Mouse (Mus musculus): ENCODE results near the gene Ptprg. TPM values are rescaled to one million over a fixed set of nuclear protein-coding genes. Genes with fewer than 3 reads are reported as not detected.
"Not testable (repeated sequence)": the region's sequence is repeated elsewhere in the genome, so short reads cannot be mapped to it uniquely, and the experiment has no call there.

Ptprg gene
- polyA plus RNA-seq, 1 experiment from 2014 or later, result 38.5 TPM

DNA sequence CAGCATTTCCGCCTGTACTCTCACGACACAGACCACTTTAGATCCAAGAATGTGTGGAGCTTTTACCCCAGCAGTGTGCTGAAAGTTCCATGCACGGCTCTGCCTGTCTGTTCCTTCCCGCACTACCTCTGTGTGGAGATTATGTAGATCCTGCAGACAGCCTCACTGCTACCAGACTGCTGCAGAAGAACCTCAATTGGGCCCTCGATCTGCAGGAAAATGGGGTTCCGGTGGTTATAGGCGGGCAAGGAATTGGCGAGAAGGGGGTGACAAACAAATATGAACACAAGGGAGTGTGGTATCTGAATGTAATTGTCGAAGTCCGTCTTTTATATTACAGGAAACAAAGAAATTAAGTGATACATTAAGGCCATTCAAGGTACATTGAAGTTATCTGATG, 410.5 kb downstream of the Ptprg start:
- H3K9me3 ChIP-seq (ENCODE audit: control insufficient read depth, low read length), result no peaks in the 10 kb centered on the region
- H3K4me1 ChIP-seq (ENCODE audit: control insufficient read depth, insufficient read depth, low read depth, low read length), result peaks cover 5% of the 10 kb centered on the region
- no peak overlapping the region for H3K4me2 ChIP-seq (ENCODE audit: low read length)
- no peaks in the 10 kb centered on the region for H3K27me3 ChIP-seq (replicated peaks; ENCODE audit: control insufficient read depth, insufficient read depth, low read length)
- H3K9ac ChIP-seq (ENCODE audit: low read depth, low read length), result no peak overlapping the region
- no peak overlapping the region for H3K4me3 ChIP-seq (ENCODE audit: low read length)
- H3K27ac ChIP-seq (ENCODE audit: low read depth, low read length), result no peak overlapping the region
- WGBS, result 96% methylated on average over 10 of the region's 10 CpGs
- H3K36me3 ChIP-seq (ENCODE audit: control insufficient read depth, insufficient read depth, low read length), result no peaks in the 10 kb centered on the region
- no peak for ATAC-seq

DNA sequence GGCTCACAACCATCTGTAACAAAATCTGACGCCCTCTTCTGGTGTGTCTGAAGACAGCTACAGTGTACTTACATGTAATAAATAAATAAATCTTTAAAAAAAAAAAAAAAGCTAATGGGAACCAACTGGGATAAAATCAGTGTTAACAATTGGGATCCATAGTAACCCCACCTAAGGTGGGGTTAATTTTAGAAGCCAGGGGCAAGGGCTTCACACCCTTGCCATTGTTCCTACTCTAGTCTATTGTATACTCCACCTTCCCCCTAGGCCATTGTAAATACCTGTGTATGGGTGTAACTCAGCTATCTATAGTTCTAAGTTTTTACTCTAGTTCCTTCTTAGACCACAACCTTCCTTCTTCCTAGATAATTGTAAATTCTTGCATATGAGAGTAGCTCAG, 411.0 kb downstream of the Ptprg start:
- H3K4me2 ChIP-seq (ENCODE audit: low read length); H3K27me3 ChIP-seq (replicated peaks; ENCODE audit: control insufficient read depth, insufficient read depth, low read length); H3K27ac ChIP-seq (ENCODE audit: low read depth, low read length); ATAC-seq; H3K9me3 ChIP-seq (ENCODE audit: control insufficient read depth, low read length); H3K36me3 ChIP-seq (ENCODE audit: control insufficient read depth, insufficient read depth, low read length); H3K4me3 ChIP-seq (ENCODE audit: low read length); H3K9ac ChIP-seq (ENCODE audit: low read depth, low read length); H3K4me1 ChIP-seq (ENCODE audit: control insufficient read depth, insufficient read depth, low read depth, low read length): not testable (repeated sequence)
- 100% methylated on average over 1 of the region's 1 CpGs for WGBS

DNA sequence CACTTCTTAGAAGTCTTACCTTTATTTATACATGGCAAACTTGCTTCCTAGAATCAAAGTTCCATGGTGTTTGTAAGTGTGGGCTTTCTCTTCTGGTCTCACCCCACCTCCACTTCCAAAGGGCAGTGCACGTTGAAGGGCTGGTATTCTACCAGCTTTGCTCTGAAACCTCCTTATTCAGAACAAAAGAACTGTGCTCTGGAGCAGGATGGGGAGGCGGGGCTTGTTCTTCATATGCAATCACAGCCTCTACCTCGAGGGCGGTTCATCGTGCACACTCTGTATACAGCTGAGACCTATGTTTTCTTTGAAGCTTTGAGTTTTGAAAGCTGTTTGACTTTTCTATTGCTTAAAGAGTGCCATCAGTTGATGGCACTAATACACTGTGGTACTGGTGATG, 412.5 kb downstream of the Ptprg start:
- no peaks in the 10 kb centered on the region for H3K36me3 ChIP-seq (ENCODE audit: control insufficient read depth, insufficient read depth, low read length)
- H3K27me3 ChIP-seq (replicated peaks; ENCODE audit: control insufficient read depth, insufficient read depth, low read length), result no peaks in the 10 kb centered on the region
- no peak overlapping the region for H3K9ac ChIP-seq (ENCODE audit: low read depth, low read length)
- H3K4me1 ChIP-seq (ENCODE audit: control insufficient read depth, insufficient read depth, low read depth, low read length), result peaks cover under 1% of the 10 kb centered on the region
- no peaks in the 10 kb centered on the region for H3K9me3 ChIP-seq (ENCODE audit: control insufficient read depth, low read length)
- 41% methylated on average over 5 of the region's 5 CpGs for WGBS
- no peak for ATAC-seq
- H3K4me3 ChIP-seq (ENCODE audit: low read length), result no peak overlapping the region
- H3K4me2 ChIP-seq (ENCODE audit: low read length), result no peak overlapping the region
- no peak overlapping the region for H3K27ac ChIP-seq (ENCODE audit: low read depth, low read length)

DNA sequence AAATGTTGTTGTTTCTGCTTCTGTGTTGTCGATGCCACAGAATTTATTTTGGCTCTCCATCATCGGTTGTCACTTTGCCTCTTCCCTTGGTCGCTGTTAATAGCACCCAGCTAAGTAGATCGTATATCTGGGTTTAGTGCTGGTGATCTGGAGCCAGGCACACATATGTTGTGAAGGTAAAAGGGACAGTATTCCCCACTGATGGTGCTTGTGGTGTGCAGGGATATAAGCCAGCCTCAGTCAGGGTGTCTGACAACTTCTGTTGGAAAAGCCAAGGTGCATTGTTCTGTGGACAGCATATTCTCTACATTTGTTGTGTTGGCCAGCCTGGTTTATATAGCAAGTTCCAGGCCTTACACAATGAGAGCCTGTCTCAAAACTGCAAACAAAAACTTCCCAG, 428.4 kb downstream of the Ptprg start:
- Histone ChIP-seq H3K4me1 (ENCODE audit: control insufficient read depth, insufficient read depth, low read depth, low read length) (peaks cover 4% of the 10 kb centered on the region; the same call in 1 of the 2 replicates), H3K9me3 (ENCODE audit: control insufficient read depth, low read length) (no peaks in the 10 kb centered on the region), H3K4me3 (ENCODE audit: low read length) (no peak overlapping the region), H3K36me3 (ENCODE audit: control insufficient read depth, insufficient read depth, low read length) (no peaks in the 10 kb centered on the region), H3K27me3 (replicated peaks; ENCODE audit: control insufficient read depth, insufficient read depth, low read length) (no peaks in the 10 kb centered on the region), H3K4me2 (ENCODE audit: low read length) (no peak overlapping the region), H3K9ac (ENCODE audit: low read depth, low read length) (no peak overlapping the region), H3K27ac (ENCODE audit: low read depth, low read length) (no peak overlapping the region)
- 61% methylated on average over 4 of the region's 4 CpGs for WGBS
- ATAC-seq, result peak; percentile 48

DNA sequence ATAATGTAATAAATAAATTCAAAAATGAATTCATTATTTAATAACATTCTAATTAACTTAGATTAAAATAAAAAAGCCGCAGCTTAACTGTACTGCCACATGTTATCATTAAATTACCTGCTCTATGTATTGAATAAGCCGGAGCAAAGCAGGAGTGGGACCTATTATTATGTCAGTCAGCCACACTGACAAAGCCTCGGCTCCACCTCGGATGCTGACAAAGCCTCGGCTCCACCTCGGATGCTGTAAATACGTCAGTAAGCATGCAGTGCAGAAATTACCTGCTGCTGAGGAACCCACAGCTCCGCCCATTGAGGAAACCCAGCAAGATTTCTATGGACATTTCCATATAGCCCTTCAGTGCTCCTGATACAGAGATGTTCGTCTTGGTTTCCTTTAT, 429.7 kb downstream of the Ptprg start:
- Histone ChIP-seq H3K27me3 (replicated peaks; ENCODE audit: control insufficient read depth, insufficient read depth, low read length) (no peaks in the 10 kb centered on the region), H3K9me3 (ENCODE audit: control insufficient read depth, low read length) (no peaks in the 10 kb centered on the region), H3K27ac (ENCODE audit: low read depth, low read length) (no peak overlapping the region), H3K36me3 (ENCODE audit: control insufficient read depth, insufficient read depth, low read length) (no peaks in the 10 kb centered on the region), H3K4me2 (ENCODE audit: low read length) (no peak overlapping the region), H3K4me1 (ENCODE audit: control insufficient read depth, insufficient read depth, low read depth, low read length) (peaks cover 4% of the 10 kb centered on the region; the same call in 1 of the 2 replicates), H3K9ac (ENCODE audit: low read depth, low read length) (no peak overlapping the region), H3K4me3 (ENCODE audit: low read length) (no peak overlapping the region)
- 57% methylated on average over 9 of the region's 9 CpGs for WGBS
- ATAC-seq, result peak; percentile 37; the same call in 1 of the 2 replicates

DNA sequence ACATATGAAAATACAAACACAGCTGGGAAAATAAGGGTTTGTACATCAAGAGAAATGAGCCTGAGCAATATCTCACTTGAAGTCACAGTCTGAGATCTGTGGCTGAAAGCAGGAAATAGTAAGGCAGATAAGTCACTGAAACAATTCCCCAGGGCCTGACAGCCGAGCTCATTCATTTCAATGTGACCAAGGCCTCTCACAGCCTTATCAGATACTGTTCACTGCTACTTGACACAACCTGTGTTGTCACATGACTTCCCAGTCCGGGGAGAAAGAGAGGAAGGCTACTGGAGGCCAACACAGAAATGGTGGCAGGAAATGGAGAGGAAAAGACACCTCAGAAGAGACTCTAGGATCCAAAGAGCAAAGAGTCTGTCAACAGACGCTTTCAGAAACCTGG, 430.8 kb downstream of the Ptprg start:
- Histone ChIP-seq H3K9me3 (ENCODE audit: control insufficient read depth, low read length) (no peaks in the 10 kb centered on the region), H3K4me1 (ENCODE audit: control insufficient read depth, insufficient read depth, low read depth, low read length) (peaks cover 4% of the 10 kb centered on the region; the same call in 1 of the 2 replicates), H3K4me3 (ENCODE audit: low read length) (no peak overlapping the region), H3K27me3 (replicated peaks; ENCODE audit: control insufficient read depth, insufficient read depth, low read length) (no peaks in the 10 kb centered on the region), H3K27ac (ENCODE audit: low read depth, low read length) (no peak overlapping the region), H3K4me2 (ENCODE audit: low read length) (no peak overlapping the region), H3K9ac (ENCODE audit: low read depth, low read length) (no peak overlapping the region), H3K36me3 (ENCODE audit: control insufficient read depth, insufficient read depth, low read length) (no peaks in the 10 kb centered on the region)
- ATAC-seq, result no peak
- 61% methylated on average over 3 of the region's 3 CpGs for WGBS

DNA sequence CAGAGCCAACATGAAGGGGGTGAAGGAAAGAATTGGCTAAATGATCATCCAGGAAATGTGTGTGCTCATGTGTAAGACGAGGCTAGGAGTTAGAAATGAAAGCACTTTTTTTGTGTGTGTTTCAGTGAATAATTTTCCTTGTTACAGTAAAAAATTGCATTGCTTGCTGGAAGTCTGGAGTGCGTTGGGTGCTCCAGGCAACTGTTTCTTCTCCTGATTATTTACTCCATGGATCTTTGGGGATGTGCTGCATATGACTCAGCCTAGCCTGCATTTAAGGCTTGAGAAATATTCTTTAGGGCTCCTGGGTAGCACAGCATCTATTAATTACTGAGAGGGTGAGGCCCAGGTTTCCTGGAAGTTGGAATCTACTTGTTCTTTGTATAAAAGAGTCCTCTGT, 435.6 kb downstream of the Ptprg start:
- no peaks in the 10 kb centered on the region for H3K36me3 ChIP-seq (ENCODE audit: control insufficient read depth, insufficient read depth, low read length)
- H3K27me3 ChIP-seq (replicated peaks; ENCODE audit: control insufficient read depth, insufficient read depth, low read length), result no peaks in the 10 kb centered on the region
- no peak overlapping the region for H3K9ac ChIP-seq (ENCODE audit: low read depth, low read length)
- no peak overlapping the region for H3K27ac ChIP-seq (ENCODE audit: low read depth, low read length)
- H3K9me3 ChIP-seq (ENCODE audit: control insufficient read depth, low read length), result no peaks in the 10 kb centered on the region
- H3K4me1 ChIP-seq (ENCODE audit: control insufficient read depth, insufficient read depth, low read depth, low read length), result no peaks in the 10 kb centered on the region
- WGBS, result 56% methylated on average over 2 of the region's 2 CpGs
- H3K4me3 ChIP-seq (ENCODE audit: low read length), result no peak overlapping the region
- no peak overlapping the region for H3K4me2 ChIP-seq (ENCODE audit: low read length)
- ATAC-seq, result no peak

DNA sequence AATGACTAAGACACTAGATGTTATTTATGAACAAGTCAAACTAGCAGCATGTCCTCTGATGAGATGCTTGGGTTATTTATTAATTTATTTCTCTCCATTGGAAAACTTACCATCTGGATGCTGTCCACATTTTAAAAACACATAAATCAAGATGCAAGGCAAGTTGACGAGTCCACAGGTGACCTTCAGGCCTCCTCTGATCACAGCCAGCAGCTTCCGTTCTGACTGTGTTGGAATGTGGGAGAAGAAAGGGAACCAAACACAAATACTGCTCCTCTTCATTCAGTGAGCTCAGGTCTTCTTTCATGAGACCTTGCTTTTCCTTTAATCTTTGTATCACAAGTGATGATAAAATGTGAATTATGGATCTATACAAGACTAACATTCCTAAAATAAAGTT, 437.8 kb downstream of the Ptprg start:
- ATAC-seq, result no peak
- no peak overlapping the region for H3K9ac ChIP-seq (ENCODE audit: low read depth, low read length)
- no peaks in the 10 kb centered on the region for H3K4me1 ChIP-seq (ENCODE audit: control insufficient read depth, insufficient read depth, low read depth, low read length)
- H3K27me3 ChIP-seq (replicated peaks; ENCODE audit: control insufficient read depth, insufficient read depth, low read length), result no peaks in the 10 kb centered on the region
- H3K4me2 ChIP-seq (ENCODE audit: low read length), result no peak overlapping the region
- H3K27ac ChIP-seq (ENCODE audit: low read depth, low read length), result no peak overlapping the region
- WGBS, result 83% methylated on average over 2 of the region's 2 CpGs
- no peaks in the 10 kb centered on the region for H3K9me3 ChIP-seq (ENCODE audit: control insufficient read depth, low read length)
- H3K4me3 ChIP-seq (ENCODE audit: low read length), result no peak overlapping the region
- H3K36me3 ChIP-seq (ENCODE audit: control insufficient read depth, insufficient read depth, low read length), result no peaks in the 10 kb centered on the region

DNA sequence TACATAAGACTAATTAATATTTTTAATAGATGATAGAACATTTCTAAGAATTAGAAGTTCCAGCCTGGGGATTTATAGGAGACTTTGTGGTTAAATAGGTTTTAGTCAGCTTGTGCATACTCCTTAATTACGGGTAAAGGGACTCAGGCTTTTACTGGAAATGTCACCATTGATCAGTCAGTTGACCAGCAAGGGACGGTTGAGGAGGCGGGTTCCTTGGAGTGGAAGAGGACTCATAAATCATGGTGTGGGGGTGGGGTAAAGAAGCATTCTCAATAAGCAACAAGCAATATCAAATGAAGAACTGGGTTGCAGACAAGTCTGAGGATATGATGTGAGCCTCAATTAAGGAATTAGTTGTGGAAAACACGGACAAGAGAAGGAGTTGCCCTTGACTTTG, 438.8 kb downstream of the Ptprg start:
- 77% methylated on average over 4 of the region's 4 CpGs for WGBS
- Histone ChIP-seq H3K4me2 (ENCODE audit: low read length) (no peak overlapping the region), H3K27ac (ENCODE audit: low read depth, low read length) (no peak overlapping the region), H3K4me1 (ENCODE audit: control insufficient read depth, insufficient read depth, low read depth, low read length) (no peaks in the 10 kb centered on the region), H3K9me3 (ENCODE audit: control insufficient read depth, low read length) (no peaks in the 10 kb centered on the region), H3K27me3 (replicated peaks; ENCODE audit: control insufficient read depth, insufficient read depth, low read length) (no peaks in the 10 kb centered on the region), H3K36me3 (ENCODE audit: control insufficient read depth, insufficient read depth, low read length) (no peaks in the 10 kb centered on the region), H3K4me3 (ENCODE audit: low read length) (no peak overlapping the region), H3K9ac (ENCODE audit: low read depth, low read length) (no peak overlapping the region)
- no peak for ATAC-seq

DNA sequence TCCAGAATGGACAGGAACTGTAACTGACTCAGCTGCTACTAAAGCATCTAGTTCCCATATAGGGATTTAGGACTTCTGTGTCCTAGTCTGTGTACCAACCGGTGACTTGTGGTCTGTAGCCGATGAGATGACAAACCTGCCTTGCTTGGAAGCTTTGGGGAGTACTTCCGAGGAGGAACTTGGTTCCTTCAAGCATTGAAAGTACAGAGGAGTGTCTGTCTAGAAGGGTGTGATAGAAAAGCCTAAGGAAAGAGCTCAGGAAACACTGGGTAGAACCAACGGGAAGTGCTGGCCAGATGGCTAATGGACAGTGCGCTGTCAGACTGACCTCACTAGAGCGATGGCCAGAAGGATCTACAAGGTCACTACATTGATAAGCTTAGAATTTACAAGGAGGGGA, 439.2 kb downstream of the Ptprg start:
- no peaks in the 10 kb centered on the region for H3K9me3 ChIP-seq (ENCODE audit: control insufficient read depth, low read length)
- no peak overlapping the region for H3K27ac ChIP-seq (ENCODE audit: low read depth, low read length)
- H3K4me1 ChIP-seq (ENCODE audit: control insufficient read depth, insufficient read depth, low read depth, low read length), result no peaks in the 10 kb centered on the region
- no peak overlapping the region for H3K4me2 ChIP-seq (ENCODE audit: low read length)
- WGBS, result 95% methylated on average over 6 of the region's 6 CpGs
- H3K36me3 ChIP-seq (ENCODE audit: control insufficient read depth, insufficient read depth, low read length), result no peaks in the 10 kb centered on the region
- no peak overlapping the region for H3K4me3 ChIP-seq (ENCODE audit: low read length)
- no peak overlapping the region for H3K9ac ChIP-seq (ENCODE audit: low read depth, low read length)
- no peak for ATAC-seq
- H3K27me3 ChIP-seq (replicated peaks; ENCODE audit: control insufficient read depth, insufficient read depth, low read length), result no peaks in the 10 kb centered on the region
